Mouse (Mus musculus) cortical plate, adult 2 months (tissue): ENCODE data around the gene Plk3.

Experiments
- CTCF ChIP-seq: fragments of 200-500 bp; IDR thresholded peaks from 2 replicates; pipeline ENCODE4 v1.5.1; 2011; ENCODE audit warnings: mild to moderate bottlenecking, control low read depth, low read length; ENCODE audit not compliant: insufficient read depth; ENCODE audit errors: extremely low read depth
- POLR2A ChIP-seq: fragments of 200-500 bp; IDR thresholded peaks from 2 replicates; pipeline ENCODE4 v1.6.1; 2011; ENCODE audit warnings: mild to moderate bottlenecking, low read length, control low read depth; ENCODE audit not compliant: insufficient read depth; ENCODE audit errors: extremely low read depth

DNA sequence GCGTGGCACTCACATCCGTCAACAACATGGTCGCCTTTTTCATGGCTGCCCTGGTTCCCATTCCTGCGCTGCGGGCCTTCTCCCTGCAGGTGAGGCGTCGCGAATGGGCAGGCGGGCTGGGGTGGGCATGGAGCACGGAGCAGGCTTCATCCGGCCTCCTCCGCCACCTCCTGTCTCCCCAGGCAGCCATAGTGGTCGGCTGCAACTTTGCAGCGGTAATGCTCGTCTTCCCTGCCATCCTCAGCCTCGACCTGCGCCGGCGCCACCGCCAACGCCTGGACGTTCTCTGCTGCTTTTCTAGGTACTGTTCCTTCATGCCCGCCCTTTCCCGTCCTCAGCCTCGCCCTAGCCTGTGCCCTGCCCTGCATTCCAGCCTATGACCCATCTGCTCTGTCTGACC lies 24.4 kb downstream of the Plk3 start:
- no peak for TF ChIP-seq CTCF
- TF ChIP-seq POLR2A: no peak
